Mouse (Mus musculus) left cerebral cortex, adult 6 months (tissue): ENCODE results near the gene Ezh2. TPM values are rescaled to one million over a fixed set of nuclear protein-coding genes. Genes with fewer than 3 reads are reported as not detected.

Source experiments
- long read RNA-seq, 2 experiments: library from polyadenylated mRNA; unstranded; transcript quantifications; one replicate each; pipeline ENCODE4 v2.0.0; 2019 to 2020
- polyA plus RNA-seq: library from polyadenylated mRNA; unstranded; fragments of <200 nt; fragmentation: Nextera tagmentation; gene quantifications from 2 replicates; pipeline ENCODE4 v1.2.3, GENCODE M21; 2021

The Ezh2 gene
- 5.5 and 8.5 TPM in 2 replicates for polyA plus RNA-seq
- long read RNA-seq, experiment 1, partial matches to known transcripts, result 2 of 2 reads
- long read RNA-seq, experiment 1, other reads (novel, unspliced or antisense), result 0 of 2 reads
- long read RNA-seq, experiment 2, partial matches to known transcripts, result 9 of 10 reads
- long read RNA-seq, experiment 2, other reads (novel, unspliced or antisense), result 0 of 10 reads

DNA sequence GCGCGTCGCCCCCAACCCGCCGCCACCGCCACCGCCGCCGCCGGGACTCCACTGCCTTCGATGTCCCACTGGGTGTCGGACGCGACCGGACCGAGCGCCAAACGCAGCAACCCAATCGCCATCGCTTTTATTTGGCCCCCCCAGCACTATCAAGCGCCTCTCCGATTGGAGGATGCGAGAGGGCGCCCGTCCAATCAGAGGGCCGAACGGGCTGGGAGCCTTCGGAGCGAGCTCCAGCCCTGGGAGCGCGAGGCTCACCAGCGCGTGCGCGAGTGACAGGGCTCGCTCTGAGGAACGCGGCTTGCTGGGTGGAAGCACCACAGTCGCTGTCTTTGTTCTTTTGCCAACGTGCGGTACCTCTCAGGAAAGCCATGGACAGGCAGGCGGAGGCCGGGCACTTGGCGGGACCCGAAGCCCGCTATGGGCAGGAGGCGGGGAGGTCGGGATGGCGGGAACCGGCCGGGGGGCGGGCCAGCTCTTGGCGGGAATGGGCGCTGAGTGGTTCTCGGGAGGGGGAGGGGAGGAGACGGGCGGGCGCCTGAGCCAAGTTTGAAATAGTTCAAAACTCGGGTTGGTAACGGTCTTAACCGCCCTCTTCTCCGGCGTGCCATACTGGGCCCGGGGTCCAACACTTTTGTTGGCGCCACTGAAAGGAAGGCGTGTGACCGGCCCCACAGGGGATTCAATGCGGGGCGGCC, at the start of gene Ezh2:
Ezh2 (minus strand) TSS at position 416 of the 698 bp plus-strand sequence.

Other genes with a start within 250 kb of the Ezh2 start
- gene Cul1, start 141.9 kb downstream of the Ezh2 start, polyA plus RNA-seq, result 46.2 and 55.0 TPM in 2 replicates
- gene Pdia4, start 218.1 kb upstream of the Ezh2 start, polyA plus RNA-seq, result 42.1 and 45.0 TPM in 2 replicates
- 1.4 and 1.7 TPM in 2 replicates for gene Zfp786, start 235.5 kb upstream of the Ezh2 start, polyA plus RNA-seq
- 4.4 and 6.3 TPM in 2 replicates for gene Zfp398, start 240.3 kb upstream of the Ezh2 start, polyA plus RNA-seq